Mouse (Mus musculus) liver, embryonic 11.5 days (tissue): ENCODE data around the gene Ippk. TPM values are rescaled to one million over a fixed set of nuclear protein-coding genes. Genes with fewer than 3 reads are reported as not detected.

Source experiments
- ATAC-seq: fragments of 200-750 bp; cut with Nextera tagmentation; replicated peaks from 2 replicates; pipeline ENCODE4 v1.8.0; 2017; ENCODE audit warnings: moderate number of reproducible peaks, mild to moderate bottlenecking, moderate TSS enrichment, moderate library complexity; ENCODE audit not compliant: low FRiP score
- DNase-seq: peaks from one replicate; pipeline ENCODE4 v3.0.0-alpha.2; 2017; ENCODE audit warnings: low spot score
- H3K27ac ChIP-seq: fragments of 300-500 bp; sonication (generic); 2 replicates; pipeline ENCODE4 v1.5.1; 2014; ENCODE audit warnings: mild to moderate bottlenecking, low read depth, low read length, control low read depth
- H3K27me3 ChIP-seq: fragments of 300-500 bp; sonication (generic); replicated peaks from 2 replicates; pipeline ENCODE4 v1.6.1; 2014; ENCODE audit warnings: low read length, mixed read lengths; ENCODE audit not compliant: control insufficient read depth, insufficient read depth
- H3K36me3 ChIP-seq: fragments of 300-500 bp; sonication (generic); 2 replicates; pipeline ENCODE4 v1.6.1; 2014; ENCODE audit warnings: mild to moderate bottlenecking, low read length, moderate library complexity, mixed read lengths; ENCODE audit not compliant: control insufficient read depth, insufficient read depth
- H3K4me1 ChIP-seq: fragments of 300-500 bp; sonication (generic); replicated peaks from 2 replicates; pipeline ENCODE4 v1.6.1; 2014; ENCODE audit warnings: low read length, mixed read lengths; ENCODE audit not compliant: control insufficient read depth, insufficient read depth
- H3K4me2 ChIP-seq: fragments of 300-500 bp; sonication (generic); 2 replicates; pipeline ENCODE4 v1.6.1; 2014; ENCODE audit warnings: mild to moderate bottlenecking, control low read depth, moderate library complexity
- H3K4me3 ChIP-seq: fragments of 300-500 bp; sonication (generic); 2 replicates; pipeline ENCODE4 v1.5.1; 2014; ENCODE audit warnings: low read depth, low read length, control low read depth
- H3K9ac ChIP-seq: fragments of 300-500 bp; sonication (generic); 2 replicates; pipeline ENCODE4 v1.6.1; 2014; ENCODE audit warnings: low read depth, low read length, control low read depth
- H3K9me3 ChIP-seq: fragments of 300-500 bp; sonication (generic); 2 replicates; pipeline ENCODE4 v1.6.1; 2016; ENCODE audit warnings: low read length, inconsistent platforms, mixed read lengths; ENCODE audit not compliant: control insufficient read depth
- WGBS: fragments of 180-500 bp; shearing (Covaris S2); extraction: QIAGEN DNeasy Blood & Tissue Kit; methylation state at CpG from one replicate; pipeline ENCODE4 v1.1.7; 2014; 5-methylcytosine and 5-hydroxymethylcytosine counted together
- polyA plus RNA-seq: library from polyadenylated mRNA; unstranded; fragments of >200 nt; fragmentation: Nextera tagmentation; extraction: Ambion mirVana; gene quantifications from 2 replicates; pipeline ENCODE4 v1.2.1, GENCODE M21; 2014

Gene Ippk
- polyA plus RNA-seq, 1 experiment from 2014 or later = 19.0 TPM

- no peak overlapping the region for H3K4me2 ChIP-seq
- DNase-seq = no peak
- no peaks in the 10 kb centered on the region for H3K36me3 ChIP-seq
- no peaks in the 10 kb centered on the region for H3K9me3 ChIP-seq
- H3K9ac ChIP-seq = no peak overlapping the region
- H3K27me3 ChIP-seq = no peaks in the 10 kb centered on the region
- no peak for ATAC-seq
- H3K4me1 ChIP-seq = no peaks in the 10 kb centered on the region
- H3K27ac ChIP-seq = no peak overlapping the region
- H3K4me3 ChIP-seq = no peak overlapping the region
These were observed 13.3 kb upstream of the Ippk start for GRCm38 (mm10) chr13:49407795-49408194.

- H3K9ac ChIP-seq = peak overlapping the region; percentile 87
- H3K4me1 ChIP-seq = peaks cover 22% of the 10 kb centered on the region
- H3K27me3 ChIP-seq = no peaks in the 10 kb centered on the region
- peak overlapping the region; percentile 10; the same call in 1 of the 2 replicates for H3K27ac ChIP-seq
- DNase-seq = no peak
- peak; percentile 46 for ATAC-seq
- H3K9me3 ChIP-seq = no peaks in the 10 kb centered on the region
- H3K4me3 ChIP-seq = peak overlapping the region; percentile 91
- WGBS = under 1% methylated on average over 15 of the region's 15 CpGs
- peak overlapping the region; percentile 96 for H3K4me2 ChIP-seq
- H3K36me3 ChIP-seq = no peaks in the 10 kb centered on the region
These were observed 513 bp downstream of the Ippk start for GRCm38 (mm10) chr13:49421606-49421917.

- Histone ChIP-seq H3K27ac (no peak overlapping the region), H3K9ac (peak overlapping the region; percentile 87), H3K36me3 (no peaks in the 10 kb centered on the region), H3K4me2 (peak overlapping the region; percentile 96), H3K4me3 (peak overlapping the region; percentile 91), H3K27me3 (no peaks in the 10 kb centered on the region), H3K4me1 (peaks cover 22% of the 10 kb centered on the region), H3K9me3 (no peaks in the 10 kb centered on the region)
- ATAC-seq = no peak
- 11% methylated on average over 4 of the region's 4 CpGs for WGBS
- DNase-seq = no peak
These were observed 910 bp downstream of the Ippk start for GRCm38 (mm10) chr13:49421959-49422358.

GRCm38 (mm10) chr13:49426736-49427135 is 5.7 kb downstream of the Ippk start:
- DNase-seq (no peak), ATAC-seq (no peak)
- Histone ChIP-seq H3K36me3 (no peaks in the 10 kb centered on the region), H3K27ac (no peak overlapping the region), H3K4me2 (no peak overlapping the region), H3K9me3 (no peaks in the 10 kb centered on the region), H3K27me3 (no peaks in the 10 kb centered on the region), H3K4me1 (peaks cover 28% of the 10 kb centered on the region), H3K9ac (no peak overlapping the region), H3K4me3 (no peak overlapping the region)
- 79% methylated on average over 3 of the region's 3 CpGs for WGBS

GRCm38 (mm10) chr13:49428042-49428675 is 7.1 kb downstream of the Ippk start:
- H3K4me2 ChIP-seq = no peak overlapping the region
- DNase-seq (no peak), ATAC-seq (no peak)
- WGBS = 87% methylated on average over 1 of the region's 1 CpGs
- H3K27me3 ChIP-seq = no peaks in the 10 kb centered on the region
- H3K9me3 ChIP-seq = no peaks in the 10 kb centered on the region
- peaks cover 15% of the 10 kb centered on the region for H3K4me1 ChIP-seq
- H3K9ac ChIP-seq = no peak overlapping the region
- no peaks in the 10 kb centered on the region for H3K36me3 ChIP-seq
- H3K4me3 ChIP-seq = no peak overlapping the region
- H3K27ac ChIP-seq = no peak overlapping the region

GRCm38 (mm10) chr13:49430529-49430928 is 9.5 kb downstream of the Ippk start:
- 82% methylated on average over 4 of the region's 4 CpGs for WGBS
- no peak overlapping the region for H3K27ac ChIP-seq
- no peak for DNase-seq
- H3K4me3 ChIP-seq = no peak overlapping the region
- no peak for ATAC-seq
- peaks cover 10% of the 10 kb centered on the region for H3K4me1 ChIP-seq
- peaks cover 6% of the 10 kb centered on the region; the same call in 1 of the 2 replicates for H3K36me3 ChIP-seq
- no peaks in the 10 kb centered on the region for H3K27me3 ChIP-seq
- no peaks in the 10 kb centered on the region for H3K9me3 ChIP-seq
- H3K9ac ChIP-seq = no peak overlapping the region
- H3K4me2 ChIP-seq = no peak overlapping the region

GRCm38 (mm10) chr13:49433268-49434029 is 12.4 kb downstream of the Ippk start:
- Histone ChIP-seq H3K4me1 (0 out of 2 replicates have a peak, but pooled peaks cover 1% of the 10 kb centered on the region), H3K4me2 (no peak overlapping the region), H3K36me3 (peaks cover 15% of the 10 kb centered on the region; the same call in 1 of the 2 replicates), H3K4me3 (no peak overlapping the region), H3K27ac (no peak overlapping the region), H3K27me3 (no peaks in the 10 kb centered on the region), H3K9me3 (no peaks in the 10 kb centered on the region), H3K9ac (no peak overlapping the region)
- no peak for ATAC-seq
- 84% methylated on average over 2 of the region's 2 CpGs for WGBS
- DNase-seq = no peak

GRCm38 (mm10) chr13:49435745-49436144 is 14.7 kb downstream of the Ippk start:
- Histone ChIP-seq H3K27me3 (no peaks in the 10 kb centered on the region), H3K4me3 (no peak overlapping the region), H3K4me1 (no peaks in the 10 kb centered on the region), H3K4me2 (no peak overlapping the region), H3K27ac (no peak overlapping the region), H3K9ac (no peak overlapping the region), H3K9me3 (no peaks in the 10 kb centered on the region), H3K36me3 (peaks cover 15% of the 10 kb centered on the region; the same call in 1 of the 2 replicates)
- no peak for ATAC-seq
- 75% methylated on average over 1 of the region's 1 CpGs for WGBS
- no peak for DNase-seq

GRCm38 (mm10) chr13:49436170-49436569 is 15.1 kb downstream of the Ippk start:
- no peak overlapping the region for H3K4me2 ChIP-seq

More at GRCm38 (mm10) chr13:49436170-49436569, 15.1 kb downstream of the Ippk start:
- H3K27me3 ChIP-seq = no peaks in the 10 kb centered on the region
- DNase-seq (no peak), ATAC-seq (no peak)
- H3K9ac ChIP-seq = no peak overlapping the region
- peaks cover 15% of the 10 kb centered on the region; the same call in 1 of the 2 replicates for H3K36me3 ChIP-seq
- no peaks in the 10 kb centered on the region for H3K9me3 ChIP-seq
- H3K4me1 ChIP-seq = no peaks in the 10 kb centered on the region
- no peak overlapping the region for H3K4me3 ChIP-seq
- 81% methylated on average over 4 of the region's 4 CpGs for WGBS
- no peak overlapping the region for H3K27ac ChIP-seq
